8 mouse cellular contexts compared by ENCODE assay signal in genomic region chr1:164303821-164304220, GRCm38 (mm10). TPM values are rescaled to one million over a fixed set of nuclear protein-coding genes. Genes with fewer than 3 reads are reported as not detected.
DNase-seq lines count a peak whose midpoint lies in the region; ATAC-seq and TF ChIP-seq lines count a peak whose summit lies in the region.

Gene Nme7, plus strand, starts transcription at chr1:164304121.

- no peak for TF ChIP-seq POLR2A in cortical plate, adult 2 months (IDR thresholded peaks at IDR 0.05; ENCODE audit: extremely low read depth, insufficient read depth, low read length)

- TF ChIP-seq CTCF in cortical plate, adult 2 months (IDR thresholded peaks at IDR 0.05; ENCODE audit: extremely low read depth, insufficient read depth, low read length) = no peak

- peaks cover 11% of the 10 kb centered on the region; the same call in 1 of the 2 replicates for H3K4me1 ChIP-seq in lung, embryonic 15.5 days
- H3K4me1 ChIP-seq in cortical plate, adult 2 months (ENCODE audit: control insufficient read depth, insufficient read depth, low read length) = peaks cover 2% of the 10 kb centered on the region; the same call in 1 of the 2 replicates
- H3K4me1 ChIP-seq in midbrain, embryonic 12.5 days = peaks cover 12% of the 10 kb centered on the region

- H3K4me2 ChIP-seq in lung, embryonic 15.5 days = no peak within 1 kb of the TSS
- H3K4me2 ChIP-seq in midbrain, embryonic 12.5 days (replicated peaks) = no peak within 1 kb of the TSS

- H3K36me3 ChIP-seq in lung, embryonic 15.5 days = peaks cover 41% of the 10 kb centered on the region
- peaks cover 34% of the 10 kb centered on the region for H3K36me3 ChIP-seq in midbrain, embryonic 12.5 days

- no peak within 1 kb of the TSS for H3K9ac ChIP-seq in lung, embryonic 15.5 days
- H3K9ac ChIP-seq in midbrain, embryonic 12.5 days (replicated peaks) = no peak within 1 kb of the TSS

- H3K9me3 ChIP-seq in lung, embryonic 15.5 days = no peaks in the 10 kb centered on the region
- H3K9me3 ChIP-seq in midbrain, embryonic 12.5 days = no peaks in the 10 kb centered on the region

- H3K4me3 ChIP-seq in lung, embryonic 15.5 days = no peak within 1 kb of the TSS
- H3K4me3 ChIP-seq in cortical plate, adult 2 months (ENCODE audit: insufficient read depth, low read length) = no peak within 1 kb of the TSS
- no peak within 1 kb of the TSS for H3K4me3 ChIP-seq in midbrain, embryonic 12.5 days

- no peak for ATAC-seq in lung, embryonic 15.5 days (ENCODE audit: borderline replicate concordance, extremely low read depth, low FRiP score, low TSS enrichment)
- no peak for ATAC-seq in inflammation-experienced regulatory T-cells, adult 6 months
- ATAC-seq in midbrain, embryonic 12.5 days (ENCODE audit: low FRiP score, low read depth) = no peak

- no peaks in the 10 kb centered on the region for H3K27me3 ChIP-seq in lung, embryonic 15.5 days
- no peaks in the 10 kb centered on the region for H3K27me3 ChIP-seq in midbrain, embryonic 12.5 days

- intact Hi-C loops in heart, postnatal 14 days (cut with DNase I) = loop anchor here (10.0 kb wide), 1 partner anchor 931 kb away; the partner anchor contains the start of gene Tiprl

- 84% methylated on average over 5 of the region's 5 CpGs for WGBS in lung, embryonic 15.5 days
- WGBS in midbrain, embryonic 12.5 days = 91% methylated on average over 5 of the region's 5 CpGs

- no peak within 1 kb of the TSS for H3K27ac ChIP-seq in lung, embryonic 15.5 days
- H3K27ac ChIP-seq in cortical plate, adult 2 months (ENCODE audit: insufficient read depth, low read length) = no peak within 1 kb of the TSS
- no peak within 1 kb of the TSS for H3K27ac ChIP-seq in midbrain, embryonic 12.5 days (replicated peaks)

- no peak for DNase-seq in lung, postnatal 14 days
- DNase-seq in ovary, postnatal 36 days (ENCODE audit: low spot score) = no peak
- no peak for DNase-seq in cerebellum, adult 11 months
- DNase-seq in heart, postnatal 14 days = no peak

RNA-seq across cellular contexts. Expression of gene Nme7, which starts in this region (rescaled TPM):
- 43.4 and 44.1 TPM in 2 replicates for polyA plus RNA-seq in lung, embryonic 15.5 days (2015; fragmentation: Nextera tagmentation; extraction: Ambion mirVana)
- 21.6 and 22.0 TPM in 2 replicates for polyA plus RNA-seq in cortical plate, adult 2 months (2012; rRNA removed)
- 10 to 100 TPM; 11.5 to 19.0 (median 12.5) TPM for polyA plus RNA-seq in inflammation-experienced regulatory T-cells, adult 6 months (2017; shearing (Covaris generic))
- polyA plus RNA-seq in midbrain, embryonic 12.5 days (2016; fragmentation: Nextera tagmentation; extraction: Ambion mirVana) = 27.8 and 30.5 TPM in 2 replicates
- 1 to 10 TPM; 4.0 to 4.8 TPM for total RNA-seq in heart, postnatal 14 days (2021)
